Mouse (Mus musculus): ENCODE measurements around the gene Pcf11.

- TF ChIP-seq CHD2 (IDR thresholded peaks at IDR 0.05; ENCODE audit: low read depth, low read length) (no peak), MAFK (IDR thresholded peaks at IDR 0.05; ENCODE audit: insufficient read depth, low read depth, low read length) (no peak)
These were observed 5.4 kb upstream of the Pcf11 start for GRCm38 (mm10) chr7:92675131-92675530.
